Mouse (Mus musculus) lung, postnatal 0 days (tissue): ENCODE measurements around the gene Olfr1014. TPM values are rescaled to one million over a fixed set of nuclear protein-coding genes. Genes with fewer than 3 reads are reported as not detected.

Experiments used
- ATAC-seq: fragments of 200-750 bp; cut with Nextera tagmentation; 2 replicates; pipeline ENCODE4 v1.8.0; 2017; ENCODE audit warnings: moderate library complexity
- DNase-seq: peaks from one replicate; pipeline ENCODE4 v3.0.0-alpha.2; 2016; ENCODE audit warnings: low spot score
- H3K27ac ChIP-seq: fragments of 300-500 bp; sonication (generic); 2 replicates; pipeline ENCODE4 v1.5.1; 2014; ENCODE audit warnings: antibody characterized with exemption, mild to moderate bottlenecking, low read length, mixed read lengths
- H3K27me3 ChIP-seq: fragments of 300-500 bp; sonication (generic); replicated peaks from 2 replicates; pipeline ENCODE4 v1.6.1; 2014; ENCODE audit warnings: low read length, mixed read lengths; ENCODE audit not compliant: insufficient read depth
- H3K36me3 ChIP-seq: fragments of 300-500 bp; sonication (generic); 2 replicates; pipeline ENCODE4 v1.6.1; 2014; ENCODE audit warnings: low read length, mixed read lengths; ENCODE audit not compliant: insufficient read depth
- H3K4me1 ChIP-seq: fragments of 300-500 bp; sonication (generic); 2 replicates; pipeline ENCODE4 v1.6.1; 2014; ENCODE audit warnings: antibody characterized with exemption, low read depth, low read length, mixed read lengths; ENCODE audit not compliant: insufficient read depth
- H3K4me2 ChIP-seq: fragments of 300-500 bp; sonication (generic); replicated peaks from 2 replicates; pipeline ENCODE4 v1.6.1; 2014; ENCODE audit warnings: low read depth, mild to moderate bottlenecking, low read length, moderate library complexity, mixed read lengths
- H3K4me3 ChIP-seq: fragments of 300-500 bp; sonication (generic); 2 replicates; pipeline ENCODE4 v1.5.1; 2014; ENCODE audit warnings: low read depth, low read length
- H3K9ac ChIP-seq: fragments of 300-500 bp; sonication (generic); replicated peaks from 2 replicates; pipeline ENCODE4 v1.6.1; 2014; ENCODE audit warnings: low read depth, mild to moderate bottlenecking
- H3K9me3 ChIP-seq: fragments of 300-500 bp; sonication (generic); 2 replicates; pipeline ENCODE4 v1.6.1; 2016; ENCODE audit warnings: low read length, mixed read lengths
- CTCF ChIP-seq: IDR thresholded peaks from 2 replicates; pipeline ENCODE4 v1.5.1; 2016; ENCODE audit warnings: antibody characterized with exemption, mild to moderate bottlenecking
- EP300 ChIP-seq: IDR thresholded peaks from 2 replicates; pipeline ENCODE4 v1.6.1; 2016; ENCODE audit warnings: antibody characterized with exemption, mild to moderate bottlenecking, control low read depth
- WGBS: fragments of 180-500 bp; shearing (Covaris S2); extraction: QIAGEN DNeasy Blood & Tissue Kit; methylation state at CpG from one replicate; pipeline ENCODE4 v1.1.7; 2014; 5-methylcytosine and 5-hydroxymethylcytosine counted together
- polyA plus RNA-seq: library from polyadenylated mRNA; unstranded; fragments of >200 nt; fragmentation: Nextera tagmentation; extraction: Ambion mirVana; gene quantifications from 2 replicates; pipeline ENCODE4 v1.2.1, GENCODE M21; 2015

Gene Olfr1014
- polyA plus RNA-seq, 1 experiment from 2014 or later = not detected

- WGBS = 87% methylated on average over 2 of the region's 2 CpGs
- Histone ChIP-seq H3K27ac (no peak within 1 kb of the TSS), H3K4me1 (no peaks in the 10 kb centered on the region), H3K36me3 (no peaks in the 10 kb centered on the region), H3K27me3 (no peaks in the 10 kb centered on the region), H3K9ac (no peak within 1 kb of the TSS), H3K4me3 (no peak within 1 kb of the TSS), H3K9me3 (no peaks in the 10 kb centered on the region), H3K4me2 (no peak within 1 kb of the TSS)
- TF ChIP-seq CTCF (no peak), EP300 (no peak)
- DNase-seq (no peak), ATAC-seq (no peak)
Observed at GRCm38 (mm10) chr2:85802444-85802843, 29.9 kb downstream of the Olfr1014 start, which contains the start of gene Olfr1016. Olfr1016 (minus strand) TSS chr2:85802544.

GRCm38 (mm10) chr2:85804501-85804900, 32.0 kb downstream of the Olfr1014 start:
- no peaks in the 10 kb centered on the region for H3K9me3 ChIP-seq
- no peak overlapping the region for H3K9ac ChIP-seq
- H3K36me3 ChIP-seq = no peaks in the 10 kb centered on the region
- ATAC-seq = no peak
- H3K27ac ChIP-seq = no peak overlapping the region
- TF ChIP-seq EP300 (no peak), CTCF (no peak)
- 69% methylated on average over 4 of the region's 4 CpGs for WGBS
- no peaks in the 10 kb centered on the region for H3K27me3 ChIP-seq
- no peaks in the 10 kb centered on the region for H3K4me1 ChIP-seq
- no peak overlapping the region for H3K4me3 ChIP-seq
- DNase-seq = no peak
- no peak overlapping the region for H3K4me2 ChIP-seq

- H3K27me3 ChIP-seq = no peaks in the 10 kb centered on the region
- H3K9ac ChIP-seq = no peak within 1 kb of the TSS
- H3K36me3 ChIP-seq = no peaks in the 10 kb centered on the region
- TF ChIP-seq CTCF (no peak), EP300 (no peak)
- ATAC-seq (no peak), DNase-seq (no peak)
- H3K4me3 ChIP-seq = no peak within 1 kb of the TSS
- no peaks in the 10 kb centered on the region for H3K9me3 ChIP-seq
- no peak within 1 kb of the TSS for H3K27ac ChIP-seq
- no peak within 1 kb of the TSS for H3K4me2 ChIP-seq
- no peaks in the 10 kb centered on the region for H3K4me1 ChIP-seq
Observed at GRCm38 (mm10) chr2:85818179-85818578, 45.7 kb downstream of the Olfr1014 start, which contains the start of gene Olfr1018. Olfr1018 (plus strand) TSS chr2:85818479.

Other genes starting within 250 kb of the Olfr1014 start
- gene Olfr996, start 193.5 kb upstream of the Olfr1014 start, polyA plus RNA-seq = not detected in 2 replicates
- gene Olfr998, start 183.8 kb upstream of the Olfr1014 start, polyA plus RNA-seq = not detected in 2 replicates
- gene Olfr1000, start 160.8 kb upstream of the Olfr1014 start, polyA plus RNA-seq = not detected in 2 replicates
- not detected in 2 replicates for gene Olfr1002, start 122.0 kb upstream of the Olfr1014 start, polyA plus RNA-seq
- not detected in 2 replicates for gene Olfr154, start 108.3 kb upstream of the Olfr1014 start, polyA plus RNA-seq
- gene Olfr1006, start 93.9 kb upstream of the Olfr1014 start, polyA plus RNA-seq = not detected in 2 replicates
- not detected in 2 replicates for gene Olfr1008, start 83.3 kb upstream of the Olfr1014 start, polyA plus RNA-seq
- gene Olfr1009, start 57.3 kb upstream of the Olfr1014 start, polyA plus RNA-seq = not detected in 2 replicates
- gene Olfr1012, start 9.9 kb upstream of the Olfr1014 start, polyA plus RNA-seq = not detected in 2 replicates
- gene Olfr1013, start 5.6 kb upstream of the Olfr1014 start, polyA plus RNA-seq = not detected in 2 replicates
- gene Olfr1015, start 9.3 kb downstream of the Olfr1014 start, polyA plus RNA-seq = not detected in 2 replicates
- gene Olfr1016, start 29.8 kb downstream of the Olfr1014 start, polyA plus RNA-seq = not detected in 2 replicates
- not detected in 2 replicates for gene Olfr1018, start 45.8 kb downstream of the Olfr1014 start, polyA plus RNA-seq
- gene Olfr1019, start 72.8 kb downstream of the Olfr1014 start, polyA plus RNA-seq = not detected in 2 replicates
- not detected in 2 replicates for gene Olfr1020, start 74.3 kb downstream of the Olfr1014 start, polyA plus RNA-seq
- not detected in 2 replicates for gene Olfr1022, start 95.9 kb downstream of the Olfr1014 start, polyA plus RNA-seq
- gene Olfr1023, start 112.9 kb downstream of the Olfr1014 start, polyA plus RNA-seq = not detected in 2 replicates
- gene Olfr1024, start 132.3 kb downstream of the Olfr1014 start, polyA plus RNA-seq = not detected in 2 replicates
- gene Olfr1025-ps1, start 142.5 kb downstream of the Olfr1014 start, polyA plus RNA-seq = not detected in 2 replicates
- not detected in 2 replicates for gene Olfr1026, start 148.8 kb downstream of the Olfr1014 start, polyA plus RNA-seq
- gene Olfr1028, start 177.7 kb downstream of the Olfr1014 start, polyA plus RNA-seq = not detected in 2 replicates
- gene Olfr1029, start 201.2 kb downstream of the Olfr1014 start, polyA plus RNA-seq = not detected in 2 replicates
- not detected in 2 replicates for gene Olfr1030, start 206.6 kb downstream of the Olfr1014 start, polyA plus RNA-seq
- gene Olfr1031, start 217.6 kb downstream of the Olfr1014 start, polyA plus RNA-seq = not detected in 2 replicates
- not detected in 2 replicates for gene Olfr1032, start 232.8 kb downstream of the Olfr1014 start, polyA plus RNA-seq
- gene Olfr1033, start 247.9 kb downstream of the Olfr1014 start, polyA plus RNA-seq = 3.4 and 8.8 TPM in 2 replicates